Mouse (Mus musculus): ENCODE measurements around the gene Kank4. TPM values are rescaled to one million over a fixed set of nuclear protein-coding genes. Genes with fewer than 3 reads are reported as not detected.

Gene Kank4
- polyA plus RNA-seq, 1 experiment, result not detected

- Histone ChIP-seq H3K9me3 (ENCODE audit: control insufficient read depth, low read length) (0 out of 2 replicates have a peak, but pooled peaks cover 2% of the 10 kb centered on the region), H3K4me3 (replicated peaks) (no peak overlapping the region), H3K36me3 (ENCODE audit: control insufficient read depth) (no peaks in the 10 kb centered on the region), H3K4me1 (ENCODE audit: control insufficient read depth) (no peaks in the 10 kb centered on the region), H3K27me3 (ENCODE audit: control insufficient read depth) (no peaks in the 10 kb centered on the region)
- TF ChIP-seq TAL1 (IDR thresholded peaks at IDR 0.05; ENCODE audit: low read length), result no peak
- TF ChIP-seq GATA1 (IDR thresholded peaks at IDR 0.05; ENCODE audit: low read length), result no peak
These were observed 58.3 kb downstream of the Kank4 start for GRCm38 (mm10) chr4:98758872-98759518.

- H3K4me3 ChIP-seq (replicated peaks), result no peak overlapping the region
- no peaks in the 10 kb centered on the region for H3K27me3 ChIP-seq (ENCODE audit: control insufficient read depth)
- 0 out of 2 replicates have a peak, but pooled peaks cover 2% of the 10 kb centered on the region for H3K9me3 ChIP-seq (ENCODE audit: control insufficient read depth, low read length)
- H3K4me1 ChIP-seq (ENCODE audit: control insufficient read depth), result no peaks in the 10 kb centered on the region
- TF ChIP-seq TAL1 (IDR thresholded peaks at IDR 0.05; ENCODE audit: low read length), result no peak
- no peaks in the 10 kb centered on the region for H3K36me3 ChIP-seq (ENCODE audit: control insufficient read depth)
These were observed 59.1 kb downstream of the Kank4 start for GRCm38 (mm10) chr4:98758012-98758821.

DNA sequence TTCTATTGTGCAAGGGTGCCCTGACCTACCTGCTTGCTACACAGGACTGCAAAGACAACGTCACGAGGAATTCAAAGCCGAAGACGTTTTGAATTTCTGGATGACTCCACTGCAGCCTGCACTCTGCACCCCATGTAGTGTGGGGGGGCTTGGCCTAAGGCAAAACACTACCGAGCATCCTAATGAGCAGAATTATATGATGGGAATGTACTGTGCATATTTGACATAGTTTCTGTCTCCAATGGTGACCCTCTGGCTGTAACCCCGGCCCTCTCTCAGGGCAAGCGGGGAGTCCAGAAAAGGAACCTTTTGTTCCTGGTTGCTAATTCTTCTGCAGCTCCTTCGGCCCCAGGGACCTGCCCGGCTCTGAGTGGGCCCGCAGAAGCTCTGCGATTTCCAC, 61.2 kb downstream of the Kank4 start:
- H3K36me3 ChIP-seq (ENCODE audit: control insufficient read depth), result no peaks in the 10 kb centered on the region
- no peak for TF ChIP-seq TAL1 (IDR thresholded peaks at IDR 0.05; ENCODE audit: low read length)
- TF ChIP-seq GATA1 (IDR thresholded peaks at IDR 0.05; ENCODE audit: low read length), result no peak
- 0 out of 2 replicates have a peak, but pooled peaks cover 2% of the 10 kb centered on the region for H3K9me3 ChIP-seq (ENCODE audit: control insufficient read depth, low read length)
- no peak overlapping the region for H3K4me3 ChIP-seq (replicated peaks)
- H3K27me3 ChIP-seq (ENCODE audit: control insufficient read depth), result no peaks in the 10 kb centered on the region
- H3K4me1 ChIP-seq (ENCODE audit: control insufficient read depth), result no peaks in the 10 kb centered on the region

- Histone ChIP-seq H3K9me3 (ENCODE audit: control insufficient read depth, low read length) (0 out of 2 replicates have a peak, but pooled peaks cover 2% of the 10 kb centered on the region), H3K4me3 (replicated peaks) (no peak overlapping the region), H3K4me1 (ENCODE audit: control insufficient read depth) (no peaks in the 10 kb centered on the region), H3K36me3 (ENCODE audit: control insufficient read depth) (no peaks in the 10 kb centered on the region), H3K27me3 (ENCODE audit: control insufficient read depth) (no peaks in the 10 kb centered on the region)
- TF ChIP-seq GATA1 (IDR thresholded peaks at IDR 0.05; ENCODE audit: low read length), result no peak
- no peak for TF ChIP-seq TAL1 (IDR thresholded peaks at IDR 0.05; ENCODE audit: low read length)
These were observed 62.9 kb downstream of the Kank4 start for GRCm38 (mm10) chr4:98754456-98754855.

GRCm38 (mm10) chr4:98743906-98744210, 73.5 kb downstream of the Kank4 start:
- Histone ChIP-seq H3K4me1 (ENCODE audit: control insufficient read depth) (no peaks in the 10 kb centered on the region), H3K4me3 (replicated peaks) (no peak overlapping the region), H3K9me3 (ENCODE audit: control insufficient read depth, low read length) (no peaks in the 10 kb centered on the region), H3K27me3 (ENCODE audit: control insufficient read depth) (no peaks in the 10 kb centered on the region), H3K36me3 (ENCODE audit: control insufficient read depth) (no peaks in the 10 kb centered on the region)
- TF ChIP-seq TAL1 (IDR thresholded peaks at IDR 0.05; ENCODE audit: low read length) (no peak), GATA1 (IDR thresholded peaks at IDR 0.05; ENCODE audit: low read length) (no peak)

GRCm38 (mm10) chr4:98743209-98743905, 74.0 kb downstream of the Kank4 start:
- H3K9me3 ChIP-seq (ENCODE audit: control insufficient read depth, low read length), result no peaks in the 10 kb centered on the region
- no peaks in the 10 kb centered on the region for H3K27me3 ChIP-seq (ENCODE audit: control insufficient read depth)
- no peaks in the 10 kb centered on the region for H3K36me3 ChIP-seq (ENCODE audit: control insufficient read depth)
- H3K4me1 ChIP-seq (ENCODE audit: control insufficient read depth), result no peaks in the 10 kb centered on the region
- no peak overlapping the region for H3K4me3 ChIP-seq (replicated peaks)
- TF ChIP-seq TAL1 (IDR thresholded peaks at IDR 0.05; ENCODE audit: low read length) (no peak), GATA1 (IDR thresholded peaks at IDR 0.05; ENCODE audit: low read length) (no peak)

DNA sequence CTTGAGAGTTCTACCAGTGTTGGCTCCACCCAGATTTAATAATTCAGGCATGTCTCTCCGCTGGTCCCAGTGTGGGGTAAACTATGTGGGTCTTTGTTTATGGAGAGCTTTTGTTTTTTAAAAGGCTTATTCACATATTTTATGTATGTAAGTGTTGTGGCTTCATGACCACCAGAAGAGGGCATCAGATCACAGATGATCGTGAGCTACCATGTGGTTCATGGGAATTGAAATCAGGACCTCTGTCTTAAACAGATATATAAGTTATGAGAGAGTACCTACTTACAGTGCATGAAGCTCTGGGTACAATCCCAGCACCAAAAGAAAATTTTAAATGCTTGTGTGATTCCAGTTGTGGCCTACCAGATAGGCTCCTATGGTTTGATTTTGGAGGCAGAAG, 77.6 kb downstream of the Kank4 start:
- Histone ChIP-seq H3K4me1 (ENCODE audit: control insufficient read depth) (no peaks in the 10 kb centered on the region), H3K4me3 (replicated peaks) (no peak overlapping the region), H3K9me3 (ENCODE audit: control insufficient read depth, low read length) (no peaks in the 10 kb centered on the region), H3K36me3 (ENCODE audit: control insufficient read depth) (no peaks in the 10 kb centered on the region), H3K27me3 (ENCODE audit: control insufficient read depth) (no peaks in the 10 kb centered on the region)
- TF ChIP-seq TAL1 (IDR thresholded peaks at IDR 0.05; ENCODE audit: low read length) (no peak), GATA1 (IDR thresholded peaks at IDR 0.05; ENCODE audit: low read length) (no peak)

DNA sequence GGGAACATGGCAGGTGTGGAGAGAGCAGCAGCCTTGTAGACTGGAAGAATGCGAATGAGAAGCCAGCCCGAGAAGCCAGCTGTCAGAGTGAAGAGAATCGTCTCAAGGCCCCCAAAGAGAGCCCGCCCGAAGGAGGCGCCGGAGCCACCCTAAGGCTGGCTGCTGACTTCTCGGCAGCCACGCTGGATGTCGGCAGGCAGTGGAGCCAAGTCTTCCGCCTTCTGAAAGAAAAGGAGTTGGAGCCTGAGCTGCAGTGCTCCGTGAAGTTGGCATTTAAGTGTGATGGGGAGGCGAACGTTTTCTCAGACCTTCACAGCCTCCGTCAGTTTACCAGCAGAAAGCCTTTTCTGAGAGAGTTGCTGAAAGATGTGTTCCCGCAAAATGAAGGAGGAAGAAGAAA, 83.7 kb downstream of the Kank4 start:
- Histone ChIP-seq H3K9me3 (ENCODE audit: control insufficient read depth, low read length) (no peaks in the 10 kb centered on the region), H3K36me3 (ENCODE audit: control insufficient read depth) (no peaks in the 10 kb centered on the region), H3K4me3 (replicated peaks) (no peak overlapping the region), H3K4me1 (ENCODE audit: control insufficient read depth) (no peaks in the 10 kb centered on the region), H3K27me3 (ENCODE audit: control insufficient read depth) (peaks cover 5% of the 10 kb centered on the region)
- TF ChIP-seq TAL1 (IDR thresholded peaks at IDR 0.05; ENCODE audit: low read length) (no peak), GATA1 (IDR thresholded peaks at IDR 0.05; ENCODE audit: low read length) (no peak)

- no peak for TF ChIP-seq TAL1 (IDR thresholded peaks at IDR 0.05; ENCODE audit: low read length)
- Histone ChIP-seq H3K36me3 (ENCODE audit: control insufficient read depth) (no peaks in the 10 kb centered on the region), H3K4me1 (ENCODE audit: control insufficient read depth) (no peaks in the 10 kb centered on the region), H3K9me3 (ENCODE audit: control insufficient read depth, low read length) (no peaks in the 10 kb centered on the region), H3K4me3 (replicated peaks) (no peak overlapping the region), H3K27me3 (ENCODE audit: control insufficient read depth) (peaks cover 32% of the 10 kb centered on the region)
These were observed 88.6 kb downstream of the Kank4 start for GRCm38 (mm10) chr4:98728716-98729115.

Measured in erythroblast, embryonic 14.5 days (primary cell).